Mouse (Mus musculus) hindbrain, embryonic 14.5 days (tissue): ENCODE data around the gene Tsc2. TPM values are rescaled to one million over a fixed set of nuclear protein-coding genes. Genes with fewer than 3 reads are reported as not detected.
A peak's percentile ranks its signal among the peaks of the same experiment; 100 is the strongest.

ENCODE experiments used
- ATAC-seq: fragments of 200-750 bp; cut with Nextera tagmentation; 2 replicates; pipeline ENCODE4 v1.8.0; 2017; ENCODE audit warnings: moderate number of reproducible peaks, mild to moderate bottlenecking, moderate TSS enrichment, moderate library complexity; ENCODE audit not compliant: low FRiP score
- DNase-seq: peaks from one replicate; pipeline ENCODE4 v3.0.0-alpha.2; 2015; ENCODE audit warnings: low spot score
- H3K27ac ChIP-seq: fragments of 300-500 bp; sonication (generic); 2 replicates; pipeline ENCODE4 v1.5.1; 2014; ENCODE audit warnings: mild to moderate bottlenecking, moderate library complexity
- H3K27me3 ChIP-seq: fragments of 300-500 bp; sonication (generic); 2 replicates; pipeline ENCODE4 v1.6.1; 2014; ENCODE audit warnings: mild to moderate bottlenecking, low read length, mixed read lengths; ENCODE audit not compliant: control insufficient read depth, insufficient read depth
- H3K36me3 ChIP-seq: fragments of 300-500 bp; sonication (generic); replicated peaks from 2 replicates; pipeline ENCODE4 v1.6.1; 2014; ENCODE audit not compliant: control insufficient read depth, insufficient read depth
- H3K4me1 ChIP-seq: fragments of 300-500 bp; sonication (generic); replicated peaks from 2 replicates; pipeline ENCODE4 v1.6.1; 2014; ENCODE audit warnings: antibody characterized with exemption, low read length, mixed read lengths; ENCODE audit not compliant: control insufficient read depth, insufficient read depth
- H3K4me2 ChIP-seq: fragments of 300-500 bp; sonication (generic); replicated peaks from 2 replicates; pipeline ENCODE4 v1.6.1; 2014; ENCODE audit warnings: mild to moderate bottlenecking, moderate library complexity
- H3K4me3 ChIP-seq: fragments of 300-500 bp; sonication (generic); replicated peaks from 2 replicates; pipeline ENCODE4 v1.5.1; 2014; ENCODE audit warnings: mild to moderate bottlenecking, low read length
- H3K9ac ChIP-seq: fragments of 300-500 bp; sonication (generic); 2 replicates; pipeline ENCODE4 v1.6.1; 2014
- H3K9me3 ChIP-seq: fragments of 300-500 bp; sonication (generic); 2 replicates; pipeline ENCODE4 v1.6.1; 2016; ENCODE audit warnings: low read length; ENCODE audit not compliant: control insufficient read depth
- WGBS: fragments of 180-500 bp; shearing (Covaris S2); extraction: QIAGEN DNeasy Blood & Tissue Kit; methylation state at CpG from one replicate; pipeline ENCODE4 v1.1.7; 2014; 5-methylcytosine and 5-hydroxymethylcytosine counted together
- polyA plus RNA-seq: library from polyadenylated mRNA; unstranded; fragments of >200 nt; fragmentation: Nextera tagmentation; extraction: Ambion mirVana; gene quantifications from 2 replicates; pipeline ENCODE4 v1.2.1, GENCODE M21; 2014

The Tsc2 gene
- polyA plus RNA-seq, 1 experiment from 2014 or later: 74.7 TPM

GRCm38 (mm10) chr17:24557091-24557490 is 75.3 kb downstream of the Tsc2 start:
- peaks cover 29% of the 10 kb centered on the region for H3K4me1 ChIP-seq
- H3K9ac ChIP-seq: no peak overlapping the region
- no peaks in the 10 kb centered on the region for H3K9me3 ChIP-seq
- DNase-seq (no peak), ATAC-seq (no peak)
- H3K36me3 ChIP-seq: 0 out of 2 replicates have a peak, but pooled peaks cover 4% of the 10 kb centered on the region
- 88% methylated on average over 7 of the region's 7 CpGs for WGBS
- no peaks in the 10 kb centered on the region for H3K27me3 ChIP-seq
- no peak overlapping the region for H3K4me3 ChIP-seq
- no peak overlapping the region for H3K4me2 ChIP-seq
- no peak overlapping the region for H3K27ac ChIP-seq

GRCm38 (mm10) chr17:24551050-24551444 is 81.4 kb downstream of the Tsc2 start:
- Histone ChIP-seq H3K4me2 (peak overlapping the region; percentile 70), H3K9me3 (no peaks in the 10 kb centered on the region), H3K9ac (peak overlapping the region; percentile 95), H3K4me3 (peak overlapping the region; percentile 83), H3K27me3 (peaks cover 7% of the 10 kb centered on the region), H3K36me3 (0 out of 2 replicates have a peak, but pooled peaks cover 4% of the 10 kb centered on the region), H3K27ac (peak overlapping the region; percentile 94; the same call in 1 of the 2 replicates), H3K4me1 (peaks cover 29% of the 10 kb centered on the region)
- ATAC-seq (no peak), DNase-seq (no peak)
- WGBS: 48% methylated on average over 3 of the region's 3 CpGs

- no peaks in the 10 kb centered on the region for H3K9me3 ChIP-seq
- peak overlapping the region; percentile 70 for H3K4me2 ChIP-seq
- H3K4me3 ChIP-seq: peak overlapping the region; percentile 83
- peaks cover 7% of the 10 kb centered on the region for H3K27me3 ChIP-seq
- H3K27ac ChIP-seq: peak overlapping the region; percentile 94
- H3K9ac ChIP-seq: peak overlapping the region; percentile 95
- ATAC-seq: peak; percentile 81
- DNase-seq: peak; percentile 72
- H3K36me3 ChIP-seq: 0 out of 2 replicates have a peak, but pooled peaks cover 4% of the 10 kb centered on the region
- H3K4me1 ChIP-seq: peaks cover 29% of the 10 kb centered on the region
- under 1% methylated on average over 44 of the region's 44 CpGs for WGBS
These were observed 81.9 kb downstream of the Tsc2 start for GRCm38 (mm10) chr17:24550416-24551049.

DNA sequence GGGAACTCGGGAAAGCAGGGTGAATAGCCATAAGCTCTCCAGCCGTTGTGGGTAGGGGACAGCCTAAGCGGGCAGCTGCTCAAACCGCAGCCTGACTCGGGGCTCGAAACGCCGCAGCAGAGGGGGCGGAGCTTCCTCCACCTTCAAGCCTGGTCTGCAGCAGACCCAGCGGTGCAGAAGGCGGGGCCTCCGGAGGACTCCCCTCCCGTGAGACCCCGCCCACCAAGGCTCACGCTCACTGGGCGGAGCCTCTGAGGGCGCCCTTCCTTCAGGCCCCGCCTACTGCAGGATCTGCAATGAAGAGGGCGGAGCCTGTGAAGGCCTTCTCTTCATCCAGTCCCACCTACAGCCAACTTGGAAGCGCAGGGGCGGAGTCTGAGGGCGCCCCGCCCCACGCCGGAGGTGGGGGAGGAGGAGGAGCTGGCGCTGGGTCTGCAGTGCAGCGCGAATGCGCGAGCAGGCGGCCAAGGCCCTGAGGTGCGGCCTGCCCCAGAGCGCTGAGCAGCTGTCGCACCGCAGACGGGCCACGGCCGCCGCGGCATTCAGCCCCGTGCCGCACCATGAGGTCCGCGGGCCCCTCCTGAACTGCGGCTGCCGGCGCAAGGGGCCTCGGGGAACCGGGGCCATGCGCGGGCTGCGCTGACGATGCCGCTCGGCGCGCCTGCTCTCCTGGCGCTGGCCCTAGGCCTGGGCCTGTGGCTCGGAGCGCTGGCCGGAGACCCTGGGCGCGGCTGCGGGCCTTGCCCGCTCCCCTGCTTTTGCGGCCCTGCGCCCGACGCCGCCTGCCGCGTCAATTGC is 82.6 kb downstream of the Tsc2 start, which contains the start of gene Pkd1:
Pkd1 (plus strand) TSS at position 217 of the 798 bp plus-strand sequence.
- peak within 1 kb of the TSS; percentile 95 for H3K9ac ChIP-seq
- H3K27ac ChIP-seq: peak within 1 kb of the TSS; percentile 94
- peak; percentile 96 for ATAC-seq
- H3K4me2 ChIP-seq: peak within 1 kb of the TSS; percentile 70
- H3K36me3 ChIP-seq: 0 out of 2 replicates have a peak, but pooled peaks cover 4% of the 10 kb centered on the region
- no peaks in the 10 kb centered on the region for H3K9me3 ChIP-seq
- peak; percentile 97 for DNase-seq
- WGBS: under 1% methylated on average over 58 of the region's 72 CpGs
- peaks cover 7% of the 10 kb centered on the region for H3K27me3 ChIP-seq
- H3K4me1 ChIP-seq: peaks cover 29% of the 10 kb centered on the region
- peak within 1 kb of the TSS; percentile 83 for H3K4me3 ChIP-seq

- peaks cover 7% of the 10 kb centered on the region for H3K27me3 ChIP-seq
- no peak for DNase-seq
- H3K9ac ChIP-seq: 0 out of 2 replicates have a peak overlapping the region, but pooled peaks have one; percentile 1
- H3K36me3 ChIP-seq: 0 out of 2 replicates have a peak, but pooled peaks cover 4% of the 10 kb centered on the region
- peak overlapping the region; percentile 33; the same call in 1 of the 2 replicates for H3K27ac ChIP-seq
- H3K4me2 ChIP-seq: peak overlapping the region; percentile 70
- H3K4me3 ChIP-seq: peak overlapping the region; percentile 83
- 7% methylated on average over 23 of the region's 23 CpGs for WGBS
- no peak for ATAC-seq
- no peaks in the 10 kb centered on the region for H3K9me3 ChIP-seq
- peaks cover 25% of the 10 kb centered on the region for H3K4me1 ChIP-seq
These were observed 83.4 kb downstream of the Tsc2 start for GRCm38 (mm10) chr17:24548921-24549617.

DNA sequence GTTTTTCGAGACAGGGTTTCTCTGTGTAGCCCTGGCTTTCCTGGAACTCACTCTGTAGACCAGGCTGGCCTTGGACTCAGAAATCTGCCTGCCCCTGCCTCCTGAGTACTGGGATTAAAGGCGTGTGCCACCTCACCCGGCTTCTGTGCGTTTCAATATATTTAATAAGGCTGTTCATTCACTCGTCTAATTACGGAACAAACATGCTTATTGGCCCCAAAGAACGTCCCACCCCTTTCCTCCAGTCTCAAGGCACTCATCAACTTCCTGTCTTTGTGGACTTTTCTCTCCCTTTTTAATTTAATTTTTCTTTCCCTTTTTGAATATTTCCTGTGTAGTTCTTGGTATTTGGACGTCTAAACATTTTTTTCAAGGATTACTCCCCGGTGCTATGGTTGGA is 84.0 kb downstream of the Tsc2 start:
- DNase-seq: no peak
- ATAC-seq: no peak
- 35% methylated on average over 9 of the region's 9 CpGs for WGBS
- Histone ChIP-seq H3K27ac (no peak overlapping the region), H3K4me1 (peaks cover 25% of the 10 kb centered on the region), H3K4me3 (no peak overlapping the region; the same call in 1 of the 2 replicates), H3K36me3 (0 out of 2 replicates have a peak, but pooled peaks cover 4% of the 10 kb centered on the region), H3K27me3 (peaks cover 7% of the 10 kb centered on the region), H3K4me2 (peak overlapping the region; percentile 70), H3K9me3 (no peaks in the 10 kb centered on the region), H3K9ac (no peak overlapping the region)

DNA sequence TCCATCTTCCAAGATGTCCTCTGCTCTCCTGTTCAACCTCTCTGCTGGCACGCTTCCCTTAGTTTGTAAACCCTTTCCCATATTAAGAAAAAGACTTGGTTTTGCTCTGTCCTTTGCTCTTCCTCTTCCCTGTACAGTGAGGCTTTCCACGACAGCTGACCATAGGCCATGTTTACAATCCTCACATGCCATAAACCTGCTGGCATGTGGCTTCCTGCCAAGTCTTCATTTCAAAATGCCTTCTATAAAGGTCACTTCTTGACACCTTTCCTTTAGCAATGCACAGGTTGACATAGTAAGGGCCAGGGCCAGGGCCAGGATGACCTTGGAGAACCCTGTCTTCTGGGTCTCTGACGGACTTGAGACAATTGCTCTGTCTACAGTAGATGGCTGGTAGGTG is 86.2 kb downstream of the Tsc2 start:
- WGBS: 89% methylated on average over 3 of the region's 3 CpGs
- no peak for DNase-seq
- Histone ChIP-seq H3K4me2 (no peak overlapping the region), H3K36me3 (no peaks in the 10 kb centered on the region), H3K4me3 (no peak overlapping the region), H3K9me3 (no peaks in the 10 kb centered on the region), H3K27me3 (peaks cover 7% of the 10 kb centered on the region), H3K27ac (no peak overlapping the region), H3K4me1 (peaks cover 11% of the 10 kb centered on the region), H3K9ac (no peak overlapping the region)
- ATAC-seq: no peak
